Mouse (Mus musculus): ENCODE results near the gene Hmga2. TPM values are rescaled to one million over a fixed set of nuclear protein-coding genes. Genes with fewer than 3 reads are reported as not detected.
A peak's percentile ranks its signal among the peaks of the same experiment; 100 is the strongest.

The Hmga2 gene
- total RNA-seq, 1 experiment, result 21.6 TPM

DNA sequence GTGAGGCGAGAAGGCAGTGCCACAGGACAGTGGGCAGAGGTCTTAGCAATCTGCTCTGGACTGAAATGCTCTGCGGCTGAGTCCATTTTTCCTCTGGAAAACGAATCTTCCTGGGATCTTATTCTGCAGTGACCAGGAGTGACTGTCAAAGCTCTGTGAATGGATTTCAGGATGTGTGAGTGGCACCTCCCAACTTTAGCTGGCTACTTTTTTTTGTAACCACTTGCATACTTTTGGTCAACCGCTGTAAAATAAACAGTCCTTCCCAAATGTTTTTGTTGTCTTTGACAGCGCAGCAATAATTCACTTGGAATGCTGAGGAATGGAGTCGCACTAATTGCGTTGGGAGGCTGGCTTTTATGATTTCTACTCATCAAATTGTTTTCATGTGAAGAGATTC lies 45.8 kb downstream of the Hmga2 start:
- Histone ChIP-seq H3K36me3 (ENCODE audit: control insufficient read depth, insufficient read depth, low read length, poor library complexity, severe bottlenecking) (no peaks in the 10 kb centered on the region), H3K4me1 (ENCODE audit: control insufficient read depth in 2 of 2, insufficient read depth in 2 of 2, low read length in 2 of 2, poor library complexity in 1 of 2) (peaks cover 0 to 6% of the 10 kb centered on the region in 2 experiments; a peak in 1 of 4 replicates), H3K4me3 (ENCODE audit: insufficient read depth in 1 of 2, low read depth in 1 of 2, low read length in 2 of 2, poor library complexity in 1 of 2, severe bottlenecking in 1 of 2) (no peak overlapping the region), H3K9me3 (ENCODE audit: control insufficient read depth, insufficient read depth, low read depth, low read length) (no peaks in the 10 kb centered on the region), H3K27ac (ENCODE audit: insufficient read depth, low read depth, low read length, poor library complexity, severe bottlenecking) (no peak overlapping the region), H3K9ac (ENCODE audit: insufficient read depth, low read depth, low read length, poor library complexity, severe bottlenecking) (no peak overlapping the region)
- in situ Hi-C loops (cut with MboI; ENCODE audit: low sequenced_read_pairs in 2 of 2, unreplicated experiment in 2 of 2), result no loop called here
- TF ChIP-seq MAFK (IDR thresholded peaks at IDR 0.05; ENCODE audit: insufficient read depth, low read depth, low read length) (no peak), HCFC1 (IDR thresholded peaks at IDR 0.05; ENCODE audit: borderline replicate concordance, insufficient read depth, low read length) (no peak), ZNF384 (IDR thresholded peaks at IDR 0.05; ENCODE audit: low read depth, low read length) (no peak), CHD2 (IDR thresholded peaks at IDR 0.05; ENCODE audit: low read depth, low read length) (no peak), ZC3H11A (IDR thresholded peaks at IDR 0.05; ENCODE audit: borderline replicate concordance, low read depth, low read length) (no peak)
- no peak for DNase-seq (ENCODE audit: low read depth, low spot score)

DNA sequence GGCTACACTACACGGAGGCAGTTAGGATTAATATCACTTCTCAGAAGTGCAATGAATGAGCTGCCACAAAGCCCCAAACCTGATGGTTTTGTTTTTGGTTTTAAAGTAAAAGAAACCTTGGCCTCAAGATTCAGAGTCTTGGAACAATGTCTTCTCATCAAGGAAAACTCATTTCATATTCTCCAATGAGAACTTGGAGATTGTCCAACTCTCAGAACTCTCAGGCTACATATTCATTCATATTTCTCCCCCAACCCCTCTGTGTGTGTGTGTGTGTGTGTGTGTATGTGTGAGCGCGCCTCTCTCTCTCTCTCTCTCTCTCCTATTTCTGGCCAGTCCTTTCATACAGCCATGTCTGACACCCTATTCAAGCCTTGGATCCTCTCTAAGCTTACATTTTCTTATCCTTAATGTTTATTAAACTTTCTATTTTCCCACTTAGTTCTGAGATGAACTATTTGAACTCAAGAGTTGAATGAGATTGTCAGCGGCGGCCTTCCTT lies 46.5 kb downstream of the Hmga2 start:
- Histone ChIP-seq H3K9me3 (ENCODE audit: control insufficient read depth, insufficient read depth, low read depth, low read length) (no peaks in the 10 kb centered on the region), H3K36me3 (ENCODE audit: control insufficient read depth, insufficient read depth, low read length, poor library complexity, severe bottlenecking) (no peaks in the 10 kb centered on the region), H3K27ac (ENCODE audit: insufficient read depth, low read depth, low read length, poor library complexity, severe bottlenecking) (no peak overlapping the region), H3K9ac (ENCODE audit: insufficient read depth, low read depth, low read length, poor library complexity, severe bottlenecking) (no peak overlapping the region), H3K4me1 (ENCODE audit: control insufficient read depth in 2 of 2, insufficient read depth in 2 of 2, low read length in 2 of 2, poor library complexity in 1 of 2) (peaks cover 0 to 6% of the 10 kb centered on the region in 2 experiments; a peak in 1 of 4 replicates), H3K4me3 (ENCODE audit: insufficient read depth in 1 of 2, low read depth in 1 of 2, low read length in 2 of 2, poor library complexity in 1 of 2, severe bottlenecking in 1 of 2) (no peak overlapping the region)
- TF ChIP-seq MAFK (IDR thresholded peaks at IDR 0.05; ENCODE audit: insufficient read depth, low read depth, low read length) (no peak), HCFC1 (IDR thresholded peaks at IDR 0.05; ENCODE audit: borderline replicate concordance, insufficient read depth, low read length) (no peak), ZNF384 (IDR thresholded peaks at IDR 0.05; ENCODE audit: low read depth, low read length) (no peak), ZC3H11A (IDR thresholded peaks at IDR 0.05; ENCODE audit: borderline replicate concordance, low read depth, low read length) (no peak), CHD2 (IDR thresholded peaks at IDR 0.05; ENCODE audit: low read depth, low read length) (no peak)
- in situ Hi-C loops (cut with MboI; ENCODE audit: low sequenced_read_pairs in 2 of 2, unreplicated experiment in 2 of 2), result no loop called here
- DNase-seq (ENCODE audit: low read depth, low spot score), result no peak

DNA sequence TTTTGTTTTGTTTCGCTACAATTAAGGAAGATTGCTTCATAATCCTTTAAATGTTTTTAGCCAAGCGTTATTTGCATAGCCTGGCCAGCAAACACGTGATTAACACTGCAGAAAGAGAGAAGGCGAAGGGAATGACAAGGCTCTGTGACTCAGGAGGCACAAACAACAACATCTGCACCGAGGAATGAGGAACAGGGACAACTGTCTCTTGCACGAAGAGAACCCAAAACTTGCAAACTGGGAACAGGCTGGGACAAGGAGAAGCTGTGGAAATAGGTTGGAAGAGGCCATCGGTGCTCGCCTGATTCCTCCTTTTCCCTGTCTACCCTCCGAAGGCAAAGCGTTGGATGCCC lies 47.1 kb downstream of the Hmga2 start:
- in situ Hi-C loops (cut with MboI; ENCODE audit: low sequenced_read_pairs in 2 of 2, unreplicated experiment in 2 of 2), result no loop called here
- Histone ChIP-seq H3K27ac (ENCODE audit: insufficient read depth, low read depth, low read length, poor library complexity, severe bottlenecking) (no peak overlapping the region), H3K4me1 (ENCODE audit: control insufficient read depth in 2 of 2, insufficient read depth in 2 of 2, low read length in 2 of 2, poor library complexity in 1 of 2) (peaks cover 0 to 6% of the 10 kb centered on the region in 2 experiments; a peak in 1 of 4 replicates), H3K4me3 (ENCODE audit: insufficient read depth in 1 of 2, low read depth in 1 of 2, low read length in 2 of 2, poor library complexity in 1 of 2, severe bottlenecking in 1 of 2) (0 out of 4 replicates have a peak overlapping the region, but pooled peaks of 1 of the 2 experiments have one; percentile 60), H3K36me3 (ENCODE audit: control insufficient read depth, insufficient read depth, low read length, poor library complexity, severe bottlenecking) (no peaks in the 10 kb centered on the region), H3K9ac (ENCODE audit: insufficient read depth, low read depth, low read length, poor library complexity, severe bottlenecking) (no peak overlapping the region), H3K9me3 (ENCODE audit: control insufficient read depth, insufficient read depth, low read depth, low read length) (no peaks in the 10 kb centered on the region)
- DNase-seq (ENCODE audit: low read depth, low spot score), result no peak
- TF ChIP-seq ZNF384 (IDR thresholded peaks at IDR 0.05; ENCODE audit: low read depth, low read length) (no peak), CHD2 (IDR thresholded peaks at IDR 0.05; ENCODE audit: low read depth, low read length) (no peak)

DNA sequence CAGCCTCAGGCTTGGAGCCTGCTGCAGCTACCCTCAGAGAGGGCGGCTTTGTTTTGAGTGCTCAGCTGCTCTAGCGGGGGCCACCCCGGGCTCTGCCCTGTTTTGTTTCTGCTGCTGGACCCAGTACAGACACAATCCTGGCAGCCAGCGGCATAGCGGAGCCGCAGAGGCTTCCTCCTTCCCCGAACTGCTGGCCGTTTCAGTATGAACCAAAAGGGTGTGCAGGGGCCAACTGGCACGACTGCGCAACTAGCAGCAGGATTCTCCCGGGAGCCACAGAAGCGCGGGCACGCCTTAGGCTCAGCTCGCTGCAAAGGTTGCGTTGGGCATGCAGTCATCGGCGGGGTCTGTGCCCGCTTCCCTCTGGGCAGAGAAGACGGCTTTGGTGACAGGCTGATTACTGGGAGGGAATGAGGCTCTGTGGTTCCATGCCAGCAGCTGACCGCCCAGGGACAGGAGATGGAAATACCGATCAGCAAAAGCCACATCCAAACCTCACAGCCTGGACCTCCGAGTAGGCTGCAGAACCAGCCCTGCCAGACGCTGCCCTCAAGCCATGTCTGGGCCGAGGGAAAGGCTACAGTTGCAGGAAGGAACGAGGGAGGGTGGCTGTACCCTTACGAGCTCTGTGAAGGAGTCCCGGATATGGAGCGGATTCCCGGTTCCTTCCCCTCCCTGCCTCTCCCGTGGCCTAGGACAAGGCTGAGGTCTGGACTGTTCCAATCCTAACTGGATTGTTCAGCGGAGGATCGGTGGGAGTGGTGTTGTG lies 47.7 kb downstream of the Hmga2 start:
- Histone ChIP-seq H3K4me3 (ENCODE audit: insufficient read depth in 1 of 2, low read depth in 1 of 2, low read length in 2 of 2, poor library complexity in 1 of 2, severe bottlenecking in 1 of 2) (peak overlapping the region; percentile 60 to 63), H3K4me1 (ENCODE audit: control insufficient read depth in 2 of 2, insufficient read depth in 2 of 2, low read length in 2 of 2, poor library complexity in 1 of 2) (peaks cover 0 to 6% of the 10 kb centered on the region in 2 experiments; a peak in 1 of 4 replicates), H3K27ac (ENCODE audit: insufficient read depth, low read depth, low read length, poor library complexity, severe bottlenecking) (no peak overlapping the region), H3K9me3 (ENCODE audit: control insufficient read depth, insufficient read depth, low read depth, low read length) (no peaks in the 10 kb centered on the region), H3K9ac (ENCODE audit: insufficient read depth, low read depth, low read length, poor library complexity, severe bottlenecking) (peak overlapping the region; percentile 49), H3K36me3 (ENCODE audit: control insufficient read depth, insufficient read depth, low read length, poor library complexity, severe bottlenecking) (no peaks in the 10 kb centered on the region)
- in situ Hi-C loops (cut with MboI; ENCODE audit: low sequenced_read_pairs in 2 of 2, unreplicated experiment in 2 of 2), result no loop called here
- DNase-seq (ENCODE audit: low read depth, low spot score), result no peak
- no peak for TF ChIP-seq CHD2 (IDR thresholded peaks at IDR 0.05; ENCODE audit: low read depth, low read length)
- TF ChIP-seq ZC3H11A (IDR thresholded peaks at IDR 0.05; ENCODE audit: borderline replicate concordance, low read depth, low read length), result no peak
- TF ChIP-seq ZNF384 (IDR thresholded peaks at IDR 0.05; ENCODE audit: low read depth, low read length), result no peak
- no peak for TF ChIP-seq MAFK (IDR thresholded peaks at IDR 0.05; ENCODE audit: insufficient read depth, low read depth, low read length)
- no peak for TF ChIP-seq HCFC1 (IDR thresholded peaks at IDR 0.05; ENCODE audit: borderline replicate concordance, insufficient read depth, low read length)

Data from ES-E14 (cell line).